Mouse (Mus musculus) kidney, postnatal 36 days (tissue): ENCODE results near the gene Prrt3.

ENCODE experiments used
- DNase-seq, 2 experiments: peaks; one replicate each; pipeline ENCODE4 v3.0.0; 2021 to 2022; ENCODE audit warnings: mixed read lengths in 2 of 2

Prrt3 gene

DNA sequence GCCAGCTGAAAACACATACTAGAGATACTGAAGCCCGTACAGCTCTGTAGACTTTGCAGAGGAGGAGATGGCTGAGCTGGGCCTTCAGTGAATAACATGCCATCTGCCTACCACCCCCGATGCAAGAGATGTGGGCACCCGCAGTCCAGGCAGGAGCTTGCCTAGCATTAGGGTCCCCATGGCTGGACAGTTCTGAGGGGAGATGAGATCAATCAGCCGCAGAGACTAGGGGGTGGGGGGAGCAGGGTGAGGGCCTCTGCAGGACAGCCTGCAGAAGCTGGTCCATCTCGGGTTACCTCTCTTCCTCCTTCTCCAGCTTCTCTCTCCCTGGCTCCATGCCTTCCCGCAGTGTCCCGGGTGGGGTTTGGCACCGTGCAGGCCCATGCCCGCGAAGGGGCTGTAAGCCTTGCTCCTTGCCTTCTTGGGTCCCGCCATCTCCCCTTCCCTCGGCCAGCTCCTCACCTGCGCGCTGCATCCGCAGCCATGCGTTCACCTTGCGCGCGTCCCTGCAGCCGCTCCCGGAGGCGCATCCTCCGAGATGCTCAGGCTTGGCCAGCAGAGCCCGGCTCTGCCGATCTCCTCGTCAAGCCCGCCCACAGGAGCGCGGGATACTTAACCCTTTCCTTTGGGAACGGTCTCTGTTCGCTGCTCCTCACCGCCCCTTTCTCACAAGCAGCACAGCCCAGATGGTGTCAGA, at the start of gene Prrt3:
Prrt3 (minus strand) TSS at position 544 of the 697 bp plus-strand sequence.
- DNase-seq: no peak

DNA sequence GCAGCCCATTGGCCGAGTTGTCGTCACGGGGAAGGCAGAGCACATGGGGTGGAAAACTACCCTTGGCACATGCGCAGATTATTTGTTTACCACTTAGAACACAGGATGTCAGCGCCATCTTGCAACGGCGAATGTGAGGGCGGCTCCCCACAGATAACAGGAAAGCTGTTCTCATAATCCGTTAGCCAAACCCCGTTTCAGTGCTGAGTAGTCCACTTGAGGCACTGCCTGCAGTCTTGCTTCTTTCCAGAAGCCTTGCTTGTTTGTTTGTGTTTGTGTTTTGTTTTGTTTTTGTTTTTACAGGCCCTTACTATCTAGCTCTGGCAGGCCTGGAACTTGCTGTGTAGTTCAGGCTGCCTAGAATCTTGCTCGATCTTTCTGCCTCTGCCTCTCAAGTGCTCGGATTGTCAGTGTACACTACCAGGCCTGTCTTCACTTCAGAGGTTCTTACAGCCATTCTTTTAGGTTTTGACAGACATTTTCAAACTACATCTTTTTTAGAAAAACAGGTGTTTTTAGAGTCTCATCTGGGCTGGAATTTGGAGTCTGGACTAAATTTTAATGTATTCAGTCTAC, 42.3 kb upstream of the Prrt3 start:
- no peak for DNase-seq

DNA sequence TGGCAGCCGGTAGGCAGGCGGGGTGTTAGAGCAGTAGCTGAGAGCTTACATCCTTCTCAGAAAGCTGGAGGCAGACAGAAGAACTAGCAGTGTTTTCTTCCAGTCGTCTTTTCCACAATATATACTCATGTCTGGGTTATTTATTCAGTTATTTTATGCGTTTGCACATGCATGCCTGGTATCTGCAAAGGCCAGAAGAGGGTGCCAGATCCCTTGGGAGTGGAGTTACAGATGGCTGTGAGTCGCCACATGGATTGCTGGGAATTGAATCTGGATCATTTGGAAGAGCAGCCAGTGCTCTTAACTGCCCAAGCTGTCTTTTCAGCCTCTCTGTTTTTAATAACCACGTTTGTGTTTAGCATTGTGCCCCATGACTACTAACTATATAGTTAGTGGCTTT, 39.9 kb upstream of the Prrt3 start:
- peak in 1 of 2 experiments; percentile 10 for DNase-seq

DNA sequence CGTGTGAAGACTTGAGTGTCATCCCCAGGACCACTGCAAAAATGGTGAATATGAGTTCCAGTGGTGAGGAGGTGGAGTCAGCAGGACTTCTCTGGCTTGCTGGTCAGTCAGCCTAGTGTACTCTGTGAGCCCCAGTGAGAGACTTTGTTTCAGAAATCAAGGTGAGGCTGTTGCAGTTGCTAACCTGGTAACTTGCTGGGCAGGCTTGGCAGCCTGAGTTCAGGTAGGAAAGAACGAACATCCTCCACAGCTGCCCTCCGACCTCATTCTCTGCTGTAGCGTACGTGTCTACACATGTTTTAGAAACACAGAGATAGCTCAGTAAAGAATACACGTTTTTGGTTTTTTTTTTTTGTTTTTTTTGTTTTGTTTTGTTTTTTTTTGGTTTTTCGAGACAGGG, 33.2 kb upstream of the Prrt3 start:
- DNase-seq: no peak

- no peak for DNase-seq
Measured at GRCm38 (mm10) chr6:113531840-113532404, 30.2 kb upstream of the Prrt3 start.

DNA sequence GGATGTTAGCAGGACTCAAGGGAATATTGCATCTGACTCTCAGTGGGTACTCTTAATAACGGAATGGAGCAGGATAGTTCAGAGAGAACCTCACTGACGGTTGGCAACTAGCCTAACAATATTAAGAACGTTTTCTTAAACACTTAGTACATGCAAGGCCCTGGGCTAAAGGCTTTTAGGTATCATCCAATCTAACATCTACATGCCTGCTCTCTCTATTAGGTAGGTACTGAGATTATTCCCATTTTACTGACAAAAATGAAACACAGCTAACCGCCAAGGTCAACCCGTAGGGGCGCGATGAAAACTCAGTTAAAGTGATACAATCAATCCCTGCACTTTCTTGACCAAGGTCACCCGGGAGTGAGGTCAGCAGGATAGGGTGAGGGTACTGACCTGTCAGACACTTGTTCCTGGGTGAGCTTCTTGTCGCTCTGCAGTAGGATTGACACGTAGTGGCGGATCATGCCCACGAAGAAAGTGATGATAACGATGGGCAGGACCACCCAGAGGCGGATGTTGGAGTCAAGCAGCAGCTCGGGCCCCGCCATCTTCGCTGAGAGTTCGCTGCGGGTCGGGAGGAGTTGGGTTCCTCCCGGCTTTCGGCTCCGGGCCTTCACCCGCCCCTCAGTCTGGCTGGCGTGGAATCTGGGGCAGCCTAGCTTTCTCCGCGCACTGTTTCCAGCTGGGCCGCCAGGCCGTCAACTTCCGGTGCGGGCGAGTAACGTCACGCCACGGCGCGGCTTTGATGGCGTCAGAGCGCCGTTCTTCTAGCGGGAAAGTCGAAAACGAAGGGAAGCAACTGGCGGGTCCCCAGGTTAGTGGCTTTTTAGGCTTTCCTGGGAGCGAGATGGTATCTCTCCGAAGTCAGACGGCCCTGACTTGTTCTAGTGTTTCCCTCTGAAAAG, 29.5 kb upstream of the Prrt3 start, which contains the start of the genes Emc3 and Fancd2:
Emc3 (minus strand) TSS at position 721 of the 908 bp plus-strand sequence.
Fancd2 (plus strand) TSS at position 751 of the 908 bp plus-strand sequence.
- DNase-seq: peak; percentile 90 to 94

DNA sequence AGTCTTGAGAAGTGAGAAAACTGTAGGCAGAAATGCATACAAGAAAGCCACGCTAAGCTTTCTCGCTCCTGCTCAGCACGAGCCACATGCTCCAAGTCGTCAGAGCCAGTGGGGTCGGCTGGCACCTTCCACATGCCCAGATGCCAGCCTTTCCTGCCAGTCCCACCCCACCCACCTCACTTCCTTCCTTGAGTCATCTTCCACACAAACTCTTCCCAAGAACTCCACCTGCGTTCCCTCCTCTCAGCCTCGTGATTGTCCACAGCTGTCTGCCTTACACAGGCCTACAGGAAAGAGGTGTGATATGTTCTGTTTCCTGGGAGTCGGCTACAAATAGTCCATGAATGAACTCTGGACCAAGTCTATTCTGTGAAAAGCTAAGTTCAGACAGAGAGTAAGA, 21.7 kb upstream of the Prrt3 start:
- no peak for DNase-seq

GRCm38 (mm10) chr6:113522310-113522709, 20.6 kb upstream of the Prrt3 start:
- DNase-seq: no peak

GRCm38 (mm10) chr6:113517434-113518080, 15.8 kb upstream of the Prrt3 start:
- DNase-seq: no peak

DNA sequence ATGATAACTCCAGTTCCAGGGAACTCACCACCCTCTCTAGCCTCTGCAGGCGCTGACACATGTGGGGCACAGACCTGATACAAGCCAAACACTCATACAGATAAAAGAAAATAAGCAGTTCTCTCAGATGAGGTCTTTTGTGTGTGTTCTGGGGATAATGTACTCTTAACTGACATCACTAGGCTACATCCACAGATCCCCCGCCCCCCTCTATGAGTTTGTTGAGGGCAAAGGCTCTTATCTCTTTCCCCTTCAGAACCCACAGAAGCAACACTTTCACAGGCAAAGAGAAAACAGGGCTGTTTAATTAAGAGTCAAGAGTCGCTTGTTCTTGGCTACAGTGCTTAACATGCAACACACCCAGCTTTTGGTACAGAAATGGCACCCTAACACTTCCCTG, 12.9 kb upstream of the Prrt3 start:
- DNase-seq: no peak

- DNase-seq: no peak
Measured at GRCm38 (mm10) chr6:113513944-113514343, 12.2 kb upstream of the Prrt3 start.

GRCm38 (mm10) chr6:113508947-113509280, 7.2 kb upstream of the Prrt3 start:
- no peak for DNase-seq

DNA sequence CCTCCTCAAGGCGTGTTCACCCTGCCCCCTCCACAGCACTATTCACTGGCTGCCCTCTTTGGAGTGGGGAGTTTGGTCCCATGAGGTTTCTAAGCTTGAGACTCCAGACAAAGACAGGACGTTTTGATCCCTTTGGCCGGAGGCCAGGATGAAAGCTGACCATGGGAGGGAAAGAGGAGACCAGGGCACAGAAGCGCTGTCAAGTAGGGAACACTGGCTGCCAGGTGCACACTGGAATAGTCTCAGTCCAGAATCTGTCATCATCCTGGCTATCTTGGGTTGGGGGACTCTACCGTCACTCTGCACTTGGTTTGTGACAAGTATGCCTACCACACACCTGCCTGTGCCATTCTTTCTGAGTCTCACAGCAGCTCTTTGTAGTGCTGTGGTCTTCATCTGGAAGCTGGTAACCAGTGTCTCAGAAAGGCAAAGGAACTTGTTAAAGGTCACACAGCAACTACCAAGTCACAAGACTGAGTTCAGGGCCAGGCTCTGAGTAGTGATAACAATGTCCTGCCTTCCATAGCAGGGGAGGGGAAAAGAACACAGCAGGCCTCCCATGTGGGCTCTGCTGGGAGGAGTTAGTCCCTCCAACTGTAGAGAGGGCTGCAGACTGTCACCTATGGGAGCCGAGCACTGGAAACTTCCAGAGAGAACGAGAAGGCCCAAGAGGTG, 6.7 kb upstream of the Prrt3 start:
- DNase-seq: no peak

DNA sequence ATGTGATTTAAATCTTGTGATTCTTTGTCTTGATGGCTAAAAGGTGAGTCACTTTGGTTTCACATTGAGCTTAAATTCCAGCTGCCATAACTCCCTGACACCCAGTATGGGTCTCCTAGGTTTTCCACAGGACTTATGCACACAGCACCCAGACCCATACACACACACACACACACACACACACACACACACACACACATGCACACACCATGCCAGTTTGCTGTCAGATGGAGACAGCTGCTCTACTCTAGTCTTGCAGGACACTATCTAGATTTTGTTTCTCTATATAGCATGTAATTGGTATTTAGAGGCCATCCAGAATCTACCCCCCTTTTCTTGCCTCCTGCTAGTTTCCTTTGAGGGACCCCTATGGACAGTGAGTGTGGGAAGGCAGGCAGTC, 5.4 kb upstream of the Prrt3 start:
- no peak for DNase-seq

- DNase-seq: no peak
Measured at GRCm38 (mm10) chr6:113505689-113506088, 4.0 kb upstream of the Prrt3 start.

- no peak for DNase-seq
Measured at GRCm38 (mm10) chr6:113502801-113503200, 1.1 kb upstream of the Prrt3 start.

DNA sequence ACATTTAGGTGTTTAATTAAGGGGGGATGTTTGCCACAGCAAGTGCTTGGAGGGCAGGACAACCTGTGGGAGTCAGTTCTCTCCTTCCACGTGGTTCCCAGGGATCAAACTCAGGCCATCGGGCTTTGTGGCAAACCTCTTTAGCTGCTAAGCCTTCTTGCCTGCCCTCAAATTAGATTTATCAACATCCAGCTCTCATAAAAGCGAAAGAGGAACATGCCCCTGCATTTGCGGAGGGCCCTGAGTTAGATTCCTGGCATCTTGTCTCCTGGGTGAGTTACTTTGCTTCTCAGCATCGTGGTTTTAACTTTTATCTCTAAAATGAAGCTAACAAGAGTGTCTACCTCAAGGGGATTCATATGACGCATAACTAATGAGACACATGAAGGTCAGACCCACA, 2.4 kb downstream of the Prrt3 start:
- no peak for DNase-seq

DNA sequence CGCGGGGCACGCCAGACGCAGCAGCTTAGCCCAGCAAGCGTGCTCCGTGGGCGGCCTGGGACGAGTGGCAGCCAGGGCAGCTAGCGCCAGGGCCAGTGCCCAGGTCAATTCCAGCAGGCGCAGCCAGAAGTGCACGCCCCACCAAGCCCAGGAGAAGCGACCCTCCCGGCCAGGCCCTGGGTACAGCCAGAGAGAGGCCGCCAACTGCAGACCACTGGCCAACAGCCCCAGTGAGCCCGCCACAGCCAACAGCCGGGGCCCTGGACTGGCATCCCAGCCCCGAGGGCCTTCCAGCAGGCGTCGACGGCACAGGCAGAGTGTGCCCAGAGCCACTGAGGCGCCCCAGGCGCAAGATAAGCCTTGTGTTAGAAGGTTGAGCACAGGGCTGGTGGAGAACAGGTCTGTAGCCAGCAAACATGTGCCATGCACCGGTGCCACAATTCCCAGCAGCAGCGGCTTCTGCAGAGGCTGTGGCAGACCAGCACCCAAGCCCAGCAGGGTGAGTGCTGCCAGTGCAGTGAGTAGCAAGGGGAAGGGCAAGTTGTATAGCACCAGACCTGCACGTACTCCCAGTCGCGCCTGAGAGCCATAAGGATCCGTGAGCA, 6.6 kb downstream of the Prrt3 start:
- DNase-seq: no peak

DNA sequence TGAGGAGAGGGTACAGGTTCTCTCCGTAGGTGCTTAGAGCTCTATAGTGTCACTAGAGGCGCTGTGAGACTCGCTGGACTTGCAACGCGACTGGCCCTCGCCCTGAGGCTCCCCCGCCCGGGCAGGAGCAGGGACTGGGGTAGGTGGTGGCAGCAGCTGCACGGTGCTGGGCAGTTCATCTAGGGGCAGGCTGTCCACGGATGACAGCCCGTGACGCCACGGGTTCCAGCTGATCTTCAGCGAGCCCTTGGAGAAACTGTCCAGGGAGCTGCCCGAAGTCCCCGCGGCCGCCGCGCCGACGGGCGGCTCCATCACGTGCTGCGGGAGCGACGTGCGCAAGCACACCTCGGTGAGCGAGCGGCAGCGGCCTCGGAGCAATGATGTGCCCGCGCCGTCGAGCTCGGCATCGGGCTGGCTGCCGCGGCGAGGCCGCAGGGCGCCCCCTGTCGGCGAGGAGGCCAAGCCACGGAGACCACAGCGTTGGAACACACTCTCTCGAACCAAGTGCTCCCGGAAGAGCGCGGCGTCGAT, 7.4 kb downstream of the Prrt3 start:
- DNase-seq: peak; percentile 77 to 92

DNA sequence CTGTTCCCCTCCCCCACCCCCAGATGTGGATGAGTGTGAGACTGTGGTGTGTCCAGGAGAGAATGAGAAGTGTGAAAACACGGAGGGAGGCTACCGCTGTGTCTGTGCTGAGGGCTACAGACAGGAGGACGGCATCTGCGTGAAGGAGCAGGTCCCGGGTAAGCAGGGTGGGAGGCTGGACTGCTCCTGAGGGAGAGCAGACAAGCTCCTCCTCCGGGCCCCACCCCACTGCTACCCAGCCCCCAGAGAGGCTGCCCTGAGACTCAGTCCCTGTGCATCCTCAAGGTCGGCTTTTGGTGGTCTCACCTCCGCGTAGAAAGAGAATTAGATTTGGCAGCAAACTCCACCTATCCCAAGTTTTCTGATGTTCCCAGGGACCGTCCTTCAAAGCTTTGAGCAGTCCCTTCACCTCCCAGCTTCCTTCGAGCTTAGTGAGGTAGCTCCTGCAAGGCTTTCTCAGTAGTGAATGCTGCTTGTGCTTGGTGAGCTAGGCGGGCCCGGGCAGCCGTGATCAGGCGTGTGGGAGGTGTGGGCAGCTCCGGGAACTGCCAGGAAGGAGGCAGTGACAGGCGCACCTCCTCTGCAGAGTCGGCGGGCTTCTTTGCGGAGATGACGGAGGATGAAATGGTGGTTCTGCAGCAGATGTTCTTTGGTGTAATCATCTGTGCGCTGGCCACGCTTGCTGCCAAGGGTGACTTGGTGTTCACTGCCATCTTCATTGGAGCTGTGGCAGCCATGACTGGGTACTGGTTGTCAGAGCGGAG, 9.4 kb downstream of the Prrt3 start:
- no peak for DNase-seq

DNA sequence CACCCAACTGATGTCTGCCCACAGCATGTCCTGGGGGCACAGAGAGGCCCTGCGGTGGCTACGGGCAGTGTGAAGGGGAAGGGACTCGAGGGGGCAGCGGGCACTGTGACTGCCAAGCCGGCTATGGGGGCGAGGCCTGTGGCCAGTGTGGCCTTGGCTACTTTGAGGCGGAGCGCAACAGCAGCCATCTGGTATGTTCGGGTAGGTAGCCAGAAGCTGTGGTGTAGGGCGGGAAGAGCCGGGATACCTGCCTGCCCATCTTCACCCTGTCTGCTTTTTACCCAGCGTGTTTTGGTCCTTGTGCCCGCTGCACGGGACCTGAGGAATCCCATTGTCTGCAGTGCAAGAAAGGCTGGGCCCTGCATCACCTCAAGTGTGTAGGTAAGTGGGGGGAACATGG, 12.3 kb downstream of the Prrt3 start:
- DNase-seq: no peak
